Mouse (Mus musculus) hindbrain, embryonic 12.5 days (tissue): ENCODE measurements around the gene Nprl3. TPM values are rescaled to one million over a fixed set of nuclear protein-coding genes. Genes with fewer than 3 reads are reported as not detected.
A peak's percentile ranks its signal among the peaks of the same experiment; 100 is the strongest.
"Not testable (repeated sequence)": the region's sequence is repeated elsewhere in the genome, so short reads cannot be mapped to it uniquely, and the experiment has no call there.

Source experiments
- ATAC-seq: fragments of 200-750 bp; cut with Nextera tagmentation; 2 replicates; pipeline ENCODE4 v1.8.0; 2017; ENCODE audit warnings: moderate TSS enrichment; ENCODE audit not compliant: low FRiP score
- H3K27ac ChIP-seq: fragments of 300-500 bp; sonication (generic); 2 replicates; pipeline ENCODE4 v1.5.1; 2016; ENCODE audit warnings: mild to moderate bottlenecking
- H3K27me3 ChIP-seq: fragments of 300-500 bp; sonication (generic); 2 replicates; pipeline ENCODE4 v1.6.1; 2016; ENCODE audit warnings: mild to moderate bottlenecking
- H3K36me3 ChIP-seq: fragments of 300-500 bp; sonication (generic); 2 replicates; pipeline ENCODE4 v1.6.1; 2016; ENCODE audit warnings: mild to moderate bottlenecking
- H3K4me1 ChIP-seq: fragments of 300-500 bp; sonication (generic); 2 replicates; pipeline ENCODE4 v1.6.1; 2016
- H3K4me2 ChIP-seq: fragments of 300-500 bp; sonication (generic); replicated peaks from 2 replicates; pipeline ENCODE4 v1.6.1; 2016; ENCODE audit warnings: mild to moderate bottlenecking
- H3K4me3 ChIP-seq: fragments of 300-500 bp; sonication (generic); 2 replicates; pipeline ENCODE4 v1.5.1; 2016; ENCODE audit warnings: mild to moderate bottlenecking
- H3K9ac ChIP-seq: fragments of 300-500 bp; sonication (generic); 2 replicates; pipeline ENCODE4 v1.6.1; 2016; ENCODE audit warnings: mild to moderate bottlenecking, moderate library complexity
- H3K9me3 ChIP-seq: fragments of 300-500 bp; sonication (generic); replicated peaks from 2 replicates; pipeline ENCODE4 v1.6.1; 2016; ENCODE audit warnings: mild to moderate bottlenecking
- WGBS: fragments of 180-500 bp; shearing (Covaris S2); methylation state at CpG from one replicate; pipeline ENCODE4 v1.1.7; 2016; 5-methylcytosine and 5-hydroxymethylcytosine counted together
- polyA plus RNA-seq: library from polyadenylated mRNA; unstranded; fragments of >200 nt; fragmentation: Nextera tagmentation; extraction: Ambion mirVana; gene quantifications from 2 replicates; pipeline ENCODE4 v1.2.1, GENCODE M21; 2016

Gene Nprl3
- polyA plus RNA-seq, 1 experiment from 2014 or later = 51.3 TPM

GRCm38 (mm10) chr11:32219287-32219686, 48.2 kb downstream of the Nprl3 start:
- no peak overlapping the region for H3K4me3 ChIP-seq
- H3K27ac ChIP-seq = no peak overlapping the region
- no peak overlapping the region for H3K9ac ChIP-seq
- H3K36me3 ChIP-seq = peaks cover 2% of the 10 kb centered on the region; the same call in 1 of the 2 replicates
- H3K4me1 ChIP-seq = peaks cover 35% of the 10 kb centered on the region
- peaks cover 38% of the 10 kb centered on the region for H3K27me3 ChIP-seq
- WGBS = 87% methylated on average over 10 of the region's 10 CpGs
- H3K4me2 ChIP-seq = no peak overlapping the region
- no peaks in the 10 kb centered on the region for H3K9me3 ChIP-seq
- ATAC-seq = no peak

DNA sequence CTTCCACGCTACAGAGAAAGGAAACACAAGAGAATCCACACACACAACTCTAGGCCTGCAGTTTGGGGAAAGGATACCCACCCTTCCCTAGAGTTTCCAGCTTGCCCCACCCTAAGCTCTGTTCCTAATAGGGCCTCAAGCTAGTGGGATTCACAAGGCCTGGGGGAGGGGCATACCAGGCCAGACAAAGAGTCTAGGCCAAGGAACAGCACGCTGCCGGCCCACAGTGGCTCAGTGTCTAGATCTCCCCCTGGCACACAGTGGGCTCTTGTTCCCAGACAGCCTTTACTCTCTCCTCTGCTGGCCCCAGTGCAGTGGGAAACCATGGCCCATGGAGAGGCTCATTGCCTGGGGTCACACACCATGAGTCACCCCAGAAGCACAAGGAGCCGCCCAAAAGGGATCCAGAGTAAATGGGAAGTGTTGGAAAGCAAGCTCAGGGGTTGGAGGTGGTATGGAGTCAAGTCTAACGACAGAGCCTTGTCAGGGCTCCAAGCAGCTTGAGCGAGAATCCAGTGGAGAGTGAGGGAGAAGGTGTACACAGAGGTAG, 48.9 kb downstream of the Nprl3 start:
- no peak overlapping the region; the same call in 1 of the 2 replicates for H3K4me2 ChIP-seq
- H3K9ac ChIP-seq = peak overlapping the region; percentile 13; the same call in 1 of the 2 replicates
- 49% methylated on average over 6 of the region's 6 CpGs for WGBS
- peaks cover 32% of the 10 kb centered on the region for H3K27me3 ChIP-seq
- H3K27ac ChIP-seq = 0 out of 2 replicates have a peak overlapping the region, but pooled peaks have one; percentile 19
- H3K9me3 ChIP-seq = no peaks in the 10 kb centered on the region
- no peak overlapping the region for H3K4me3 ChIP-seq
- no peak for ATAC-seq
- peaks cover 35% of the 10 kb centered on the region for H3K4me1 ChIP-seq
- peaks cover 2% of the 10 kb centered on the region; the same call in 1 of the 2 replicates for H3K36me3 ChIP-seq

GRCm38 (mm10) chr11:32216851-32217250, 50.7 kb downstream of the Nprl3 start:
- H3K36me3 ChIP-seq = peaks cover 15% of the 10 kb centered on the region; the same call in 1 of the 2 replicates
- H3K27ac ChIP-seq = no peak overlapping the region
- H3K4me2 ChIP-seq = no peak overlapping the region
- ATAC-seq = no peak
- H3K4me3 ChIP-seq = no peak overlapping the region
- H3K9me3 ChIP-seq = no peaks in the 10 kb centered on the region
- WGBS = 24% methylated on average over 8 of the region's 8 CpGs
- H3K27me3 ChIP-seq = peaks cover 17% of the 10 kb centered on the region
- no peak overlapping the region for H3K9ac ChIP-seq
- peaks cover 24% of the 10 kb centered on the region for H3K4me1 ChIP-seq

DNA sequence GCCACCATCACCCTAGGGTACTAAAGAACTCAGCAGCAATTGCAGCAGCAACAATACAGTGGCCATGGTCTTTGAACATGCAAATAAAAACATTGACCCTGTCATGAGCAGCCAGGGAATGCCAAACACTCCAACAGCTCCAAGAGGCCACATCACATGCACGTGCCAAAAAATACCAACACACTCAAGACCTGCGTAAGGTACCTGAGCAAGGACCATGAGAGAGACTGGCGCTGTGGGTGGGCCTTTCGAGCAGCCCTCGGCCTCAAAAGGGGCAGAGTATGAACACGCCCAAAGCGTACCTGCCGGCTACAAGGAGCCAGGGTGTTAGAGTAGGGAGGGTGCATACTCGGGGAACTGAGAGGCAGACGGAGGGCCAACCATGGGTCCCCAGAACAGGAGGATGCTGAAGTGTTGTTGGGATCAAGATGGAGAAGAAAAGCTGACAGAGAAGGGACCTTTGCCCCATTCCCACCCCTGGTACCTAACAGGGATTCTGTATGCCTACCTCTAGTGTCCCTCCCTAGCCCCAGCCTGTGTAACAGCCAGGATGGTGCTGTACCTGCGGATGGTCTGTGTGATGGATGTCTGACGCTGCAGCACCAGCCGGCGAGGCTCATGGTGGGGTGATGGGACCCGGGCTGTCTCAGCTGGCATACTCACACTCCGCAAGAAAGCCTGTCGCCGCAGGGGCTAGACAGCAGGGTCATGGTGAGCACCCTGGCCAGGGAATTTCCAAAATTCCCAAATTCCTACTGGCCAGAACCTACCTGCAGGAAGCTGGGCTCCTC, 51.9 kb downstream of the Nprl3 start:
- Histone ChIP-seq H3K27me3 (peaks cover 5% of the 10 kb centered on the region; the same call in 1 of the 2 replicates), H3K36me3 (peaks cover 26% of the 10 kb centered on the region), H3K9ac (no peak overlapping the region), H3K9me3 (no peaks in the 10 kb centered on the region), H3K4me3 (no peak overlapping the region), H3K4me2 (no peak overlapping the region), H3K27ac (no peak overlapping the region), H3K4me1 (peaks cover 12% of the 10 kb centered on the region)
- no peak for ATAC-seq
- 94% methylated on average over 18 of the region's 18 CpGs for WGBS

GRCm38 (mm10) chr11:32210623-32211022, 56.9 kb downstream of the Nprl3 start:
- no peak overlapping the region for H3K4me3 ChIP-seq
- H3K27ac ChIP-seq = no peak overlapping the region
- no peak overlapping the region for H3K9ac ChIP-seq
- H3K27me3 ChIP-seq = no peaks in the 10 kb centered on the region
- H3K36me3 ChIP-seq = peaks cover 61% of the 10 kb centered on the region
- ATAC-seq = 0 out of 2 replicates have a peak, but pooled peaks have one; percentile 15
- no peaks in the 10 kb centered on the region for H3K9me3 ChIP-seq
- WGBS = 89% methylated on average over 9 of the region's 9 CpGs
- H3K4me1 ChIP-seq = peaks cover 5% of the 10 kb centered on the region
- no peak overlapping the region for H3K4me2 ChIP-seq

GRCm38 (mm10) chr11:32205058-32205873, 62.2 kb downstream of the Nprl3 start, which contains the start of gene Snrnp25:
Gene Snrnp25, plus strand, starts transcription at chr11:32205415.
- Histone ChIP-seq H3K27ac (0 out of 2 replicates have a peak within 1 kb of the TSS, but pooled peaks have one; percentile 23), H3K9me3 (no peaks in the 10 kb centered on the region)

GRCm38 (mm10) chr11:32201922-32202685, 65.4 kb downstream of the Nprl3 start:
- H3K4me1 ChIP-seq = peaks cover 12% of the 10 kb centered on the region
- H3K4me2 ChIP-seq = no peak overlapping the region
- H3K27me3 ChIP-seq = no peaks in the 10 kb centered on the region
- ATAC-seq = no peak
- no peaks in the 10 kb centered on the region for H3K9me3 ChIP-seq
- no peak overlapping the region for H3K9ac ChIP-seq
- no peak overlapping the region for H3K4me3 ChIP-seq
- peaks cover under 1% of the 10 kb centered on the region; the same call in 1 of the 2 replicates for H3K36me3 ChIP-seq
- no peak overlapping the region for H3K27ac ChIP-seq
- WGBS = 81% methylated on average over 11 of the region's 11 CpGs

More at GRCm38 (mm10) chr11:32205058-32205873, 62.2 kb downstream of the Nprl3 start, which contains the start of gene Snrnp25:
- Histone ChIP-seq H3K4me1 (peaks cover 9% of the 10 kb centered on the region), H3K4me3 (peak within 1 kb of the TSS; percentile 67), H3K4me2 (peak within 1 kb of the TSS; percentile 77), H3K9ac (peak within 1 kb of the TSS; percentile 72), H3K36me3 (peaks cover 32% of the 10 kb centered on the region), H3K27me3 (no peaks in the 10 kb centered on the region)
- under 1% methylated on average over 52 of the region's 52 CpGs for WGBS
- ATAC-seq = peak; percentile 100

DNA sequence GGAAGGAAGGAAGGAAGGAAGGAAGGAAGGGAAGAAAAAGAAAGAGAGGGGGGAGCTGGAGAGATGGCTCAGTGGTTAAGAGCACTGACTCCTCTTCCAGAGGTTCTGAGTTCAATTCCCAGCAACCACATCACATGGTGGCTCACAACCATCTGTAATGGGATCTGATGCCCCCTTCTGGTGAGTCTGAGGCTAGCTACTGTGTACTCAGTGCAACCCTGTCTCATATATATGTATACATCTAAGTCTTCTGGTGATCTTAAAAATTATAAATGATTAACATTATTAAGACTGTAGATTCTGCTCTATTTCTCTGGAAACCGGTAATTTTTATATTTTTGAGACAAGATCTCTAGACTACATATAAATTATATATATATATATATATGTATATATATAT, 66.5 kb downstream of the Nprl3 start:
- H3K36me3 ChIP-seq, H3K9me3 ChIP-seq, ATAC-seq, H3K27ac ChIP-seq, H3K27me3 ChIP-seq, H3K9ac ChIP-seq, H3K4me2 ChIP-seq, H3K4me3 ChIP-seq: not testable (repeated sequence)
- WGBS = 59% methylated on average over 1 of the region's 1 CpGs
- peaks cover 12% of the 10 kb centered on the region for H3K4me1 ChIP-seq

GRCm38 (mm10) chr11:32200075-32200601, 67.4 kb downstream of the Nprl3 start, which contains the start of gene Il9r:
Gene Il9r, minus strand, starts transcription at chr11:32200279.
- no peak within 1 kb of the TSS for H3K27ac ChIP-seq
- no peak for ATAC-seq
- no peak within 1 kb of the TSS for H3K9ac ChIP-seq
- WGBS = 71% methylated on average over 10 of the region's 10 CpGs
- H3K36me3 ChIP-seq = no peaks in the 10 kb centered on the region
- no peak within 1 kb of the TSS for H3K4me2 ChIP-seq
- H3K9me3 ChIP-seq = no peaks in the 10 kb centered on the region
- no peak within 1 kb of the TSS for H3K4me3 ChIP-seq
- H3K4me1 ChIP-seq = peaks cover 12% of the 10 kb centered on the region
- H3K27me3 ChIP-seq = 0 out of 2 replicates have a peak, but pooled peaks cover 5% of the 10 kb centered on the region

- Histone ChIP-seq H3K27me3 (0 out of 2 replicates have a peak, but pooled peaks cover 5% of the 10 kb centered on the region), H3K4me3 (no peak overlapping the region), H3K4me2 (no peak overlapping the region), H3K9me3 (no peaks in the 10 kb centered on the region), H3K27ac (no peak overlapping the region), H3K4me1 (peaks cover 7% of the 10 kb centered on the region), H3K9ac (no peak overlapping the region), H3K36me3 (no peaks in the 10 kb centered on the region)
- ATAC-seq = no peak
- WGBS = 51% methylated on average over 6 of the region's 6 CpGs
These were observed 68.3 kb downstream of the Nprl3 start for GRCm38 (mm10) chr11:32199230-32199629.
